Mouse (Mus musculus) ES-E14 (cell line): ENCODE measurements around the gene Pgr. TPM values are rescaled to one million over a fixed set of nuclear protein-coding genes. Genes with fewer than 3 reads are reported as not detected.

Source experiments
- DNase-seq: peaks from one replicate; pipeline ENCODE4 v3.0.0-alpha.2; 2013; ENCODE audit warnings: low read depth, low spot score
- H3K27ac ChIP-seq: 2 replicates; pipeline ENCODE4 v1.5.1; 2012; ENCODE audit warnings: low read depth, mild to moderate bottlenecking, low read length, moderate library complexity, mixed read lengths; ENCODE audit not compliant: poor library complexity, insufficient read depth, severe bottlenecking
- H3K36me3 ChIP-seq: 2 replicates; pipeline ENCODE4 v1.6.1; 2012; ENCODE audit warnings: mild to moderate bottlenecking, low read length, moderate library complexity, mixed read lengths; ENCODE audit not compliant: control insufficient read depth, poor library complexity, insufficient read depth, severe bottlenecking
- H3K4me1 ChIP-seq, 2 experiments: fragments of 150-350 bp in 1 of 2; sonication (generic) in 1 of 2; 2 replicates each; pipeline ENCODE4 v1.6.1; 2012; ENCODE audit warnings: low read length in 2 of 2, mild to moderate bottlenecking in 1 of 2, mixed read lengths in 1 of 2; ENCODE audit not compliant: control insufficient read depth in 2 of 2, insufficient read depth in 2 of 2, poor library complexity in 1 of 2
- H3K4me3 ChIP-seq, 2 experiments: fragments of 150-350 bp in 1 of 2; sonication (generic) in 1 of 2; 2 replicates each; pipeline ENCODE4 v1.5.1; 2012; ENCODE audit warnings: low read length in 2 of 2, low read depth in 1 of 2, mild to moderate bottlenecking in 1 of 2, mixed read lengths in 1 of 2; ENCODE audit not compliant: insufficient read depth in 1 of 2, poor library complexity in 1 of 2, severe bottlenecking in 1 of 2
- H3K9ac ChIP-seq: 2 replicates; pipeline ENCODE4 v1.6.1; 2012; ENCODE audit warnings: low read depth, mild to moderate bottlenecking, low read length, mixed read lengths; ENCODE audit not compliant: poor library complexity, insufficient read depth, severe bottlenecking
- H3K9me3 ChIP-seq: fragments of 150-350 bp; sonication (generic); 2 replicates; pipeline ENCODE4 v1.6.1; 2012; ENCODE audit warnings: low read depth, mild to moderate bottlenecking, low read length; ENCODE audit not compliant: control insufficient read depth, insufficient read depth
- CHD2 ChIP-seq: IDR thresholded peaks from 2 replicates; pipeline ENCODE4 v1.6.1; 2014; ENCODE audit warnings: mild to moderate bottlenecking, low read depth, low read length, inconsistent platforms
- HCFC1 ChIP-seq: IDR thresholded peaks from 2 replicates; pipeline ENCODE4 v1.6.1; 2012; ENCODE audit warnings: low read length, inconsistent platforms, borderline replicate concordance; ENCODE audit not compliant: insufficient read depth
- MAFK ChIP-seq: IDR thresholded peaks from 2 replicates; pipeline ENCODE4 v1.6.1; 2014; ENCODE audit warnings: mild to moderate bottlenecking, low read depth, low read length, inconsistent platforms; ENCODE audit not compliant: insufficient read depth
- ZC3H11A ChIP-seq: IDR thresholded peaks from 2 replicates; pipeline ENCODE4 v1.6.1; 2012; ENCODE audit warnings: low read depth, mild to moderate bottlenecking, inconsistent platforms, low read length, borderline replicate concordance
- ZNF384 ChIP-seq: IDR thresholded peaks from 2 replicates; pipeline ENCODE4 v1.6.1; 2012; ENCODE audit warnings: low read depth, low read length, inconsistent platforms
- in situ Hi-C, 2 experiments: fragments of 600-800 bp; cut with MboI; formaldehyde crosslinking; loops; one replicate each; pipeline ENCODE4 v1.15.1; 2025; ENCODE audit warnings: low sequenced_read_pairs in 2 of 2, inconsistent platforms in 1 of 2; ENCODE audit not compliant: unreplicated experiment in 2 of 2
- total RNA-seq: library from RNA; depleted of rRNA; stranded (reverse); fragments of 300-350 nt; gene quantifications from 2 replicates; pipeline ENCODE4 v1.2.3, GENCODE M21; 2012; rRNA removed

The Pgr gene
- 0.27 and 0.48 TPM in 2 replicates for total RNA-seq

- Histone ChIP-seq H3K4me3 (peak within 1 kb of the TSS; percentile 69 to 73), H3K4me1 (peaks cover 2 to 7% of the 10 kb centered on the region in 2 experiments; a peak in 3 of 4 replicates), H3K9ac (peak within 1 kb of the TSS; percentile 28; the same call in 1 of the 2 replicates), H3K27ac (no peak within 1 kb of the TSS), H3K36me3 (no peaks in the 10 kb centered on the region), H3K9me3 (no peaks in the 10 kb centered on the region)
- in situ Hi-C loops = no loop called here
- peak; percentile 16 for DNase-seq
- TF ChIP-seq ZNF384 (no peak), MAFK (no peak), ZC3H11A (no peak), HCFC1 (no peak)
These were observed at the start of gene Pgr for GRCm38 (mm10) chr9:8899616-8900202. Gene Pgr, plus strand, starts transcription at chr9:8899833.

GRCm38 (mm10) chr9:8857455-8857854, 42.2 kb upstream of the Pgr start:
- Histone ChIP-seq H3K27ac (no peak overlapping the region), H3K4me1 (no peaks in the 10 kb centered on the region), H3K9ac (no peak overlapping the region), H3K4me3 (no peak overlapping the region), H3K36me3 (no peaks in the 10 kb centered on the region), H3K9me3 (no peaks in the 10 kb centered on the region)
- no peak for TF ChIP-seq ZNF384
- TF ChIP-seq HCFC1 = no peak
- no peak for TF ChIP-seq CHD2
- no peak for TF ChIP-seq MAFK
- no peak for TF ChIP-seq ZC3H11A
- DNase-seq = no peak
- in situ Hi-C loops = no loop called here

GRCm38 (mm10) chr9:8868511-8868910, 31.1 kb upstream of the Pgr start:
- TF ChIP-seq CHD2 (no peak), ZNF384 (no peak), HCFC1 (no peak), ZC3H11A (no peak), MAFK (no peak)
- in situ Hi-C loops = no loop called here
- no peak overlapping the region for H3K9ac ChIP-seq

GRCm38 (mm10) chr9:8895205-8895604, 4.4 kb upstream of the Pgr start:
- Histone ChIP-seq H3K4me1 (0 out of 4 replicates have a peak, but pooled peaks cover 0 to under 1% of the 10 kb centered on the region in 2 experiments), H3K9ac (no peak overlapping the region), H3K4me3 (no peak overlapping the region), H3K36me3 (no peaks in the 10 kb centered on the region), H3K9me3 (no peaks in the 10 kb centered on the region), H3K27ac (no peak overlapping the region)
- no peak for TF ChIP-seq CHD2
- no peak for TF ChIP-seq ZC3H11A
- in situ Hi-C loops = no loop called here
- no peak for DNase-seq

More at GRCm38 (mm10) chr9:8868511-8868910, 31.1 kb upstream of the Pgr start:
- no peak for DNase-seq
- Histone ChIP-seq H3K4me3 (no peak overlapping the region), H3K27ac (no peak overlapping the region), H3K36me3 (no peaks in the 10 kb centered on the region), H3K9me3 (no peaks in the 10 kb centered on the region), H3K4me1 (no peaks in the 10 kb centered on the region)
